Mouse (Mus musculus): ENCODE measurements around the gene Il18bp. TPM values are rescaled to one million over a fixed set of nuclear protein-coding genes. Genes with fewer than 3 reads are reported as not detected.

Gene Il18bp
- total RNA-seq, 2 experiments from 2014 or later: 11.5 to 11.6 TPM

GRCm38 (mm10) chr7:102006520-102006919 lies 12.0 kb downstream of the Il18bp start:
- DNase-seq (ENCODE audit: low spot score in 2 of 2): no peak

GRCm38 (mm10) chr7:102000921-102001630 lies 17.4 kb downstream of the Il18bp start:
- DNase-seq (ENCODE audit: low spot score in 2 of 2): no peak

GRCm38 (mm10) chr7:102000296-102000695 lies 18.2 kb downstream of the Il18bp start:
- DNase-seq (ENCODE audit: low spot score in 2 of 2): no peak

- DNase-seq (ENCODE audit: low spot score in 2 of 2): no peak
Measured at GRCm38 (mm10) chr7:101999461-102000151, 18.9 kb downstream of the Il18bp start.

- DNase-seq (ENCODE audit: low spot score in 2 of 2): peak; percentile 58 to 70
Measured at GRCm38 (mm10) chr7:101998194-101998927, 20.1 kb downstream of the Il18bp start.

- no peak for DNase-seq (ENCODE audit: low spot score in 2 of 2)
Measured at GRCm38 (mm10) chr7:101994241-101994640, 24.2 kb downstream of the Il18bp start.

- DNase-seq (ENCODE audit: low spot score in 2 of 2): no peak
Measured at GRCm38 (mm10) chr7:101985081-101985480, 33.4 kb downstream of the Il18bp start.

- no peak for DNase-seq (ENCODE audit: low spot score in 2 of 2)
Measured at GRCm38 (mm10) chr7:101982735-101983134, 35.8 kb downstream of the Il18bp start.

- no peak for DNase-seq (ENCODE audit: low spot score in 2 of 2)
Measured at GRCm38 (mm10) chr7:101974505-101974904, 44.0 kb downstream of the Il18bp start.

GRCm38 (mm10) chr7:101973730-101974129 lies 44.8 kb downstream of the Il18bp start:
- DNase-seq (ENCODE audit: low spot score in 2 of 2): no peak

GRCm38 (mm10) chr7:101971721-101972120 lies 46.8 kb downstream of the Il18bp start:
- no peak for DNase-seq (ENCODE audit: low spot score in 2 of 2)

GRCm38 (mm10) chr7:101970821-101971461 lies 47.5 kb downstream of the Il18bp start:
- peak; percentile 37 to 50 for DNase-seq (ENCODE audit: low spot score in 2 of 2)

GRCm38 (mm10) chr7:101970429-101970775 lies 48.1 kb downstream of the Il18bp start:
- DNase-seq (ENCODE audit: low spot score in 2 of 2): peak; percentile 65 to 84

GRCm38 (mm10) chr7:101969694-101970428 lies 48.6 kb downstream of the Il18bp start:
- peak; percentile 69 to 72 for DNase-seq (ENCODE audit: low spot score in 2 of 2)

- DNase-seq (ENCODE audit: low spot score in 2 of 2): no peak
Measured at GRCm38 (mm10) chr7:101968751-101969150, 49.7 kb downstream of the Il18bp start.

- DNase-seq (ENCODE audit: low spot score in 2 of 2): no peak
Measured at GRCm38 (mm10) chr7:101967256-101967655, 51.2 kb downstream of the Il18bp start.

- DNase-seq (ENCODE audit: low spot score in 2 of 2): no peak
Measured at GRCm38 (mm10) chr7:101965606-101966005, 52.9 kb downstream of the Il18bp start.
